Mouse (Mus musculus) neural tube, embryonic 12.5 days (tissue): ENCODE measurements at regions not wholly inside any gene's neighbourhood (a gene's known extent, or its start where the extent isn't known, plus 50 kb on each side); places are given as distances from the start of the nearest gene placed in this dataset.
"Not testable (repeated sequence)": the region's sequence is repeated elsewhere in the genome, so short reads cannot be mapped to it uniquely, and the experiment has no call there.

Experiments used
- ATAC-seq: fragments of 200-750 bp; cut with Nextera tagmentation; 2 replicates; pipeline ENCODE4 v1.8.0; 2017; ENCODE audit warnings: low read depth, mild to moderate bottlenecking, moderate TSS enrichment, moderate library complexity; ENCODE audit not compliant: low FRiP score
- H3K27ac ChIP-seq: fragments of 300-500 bp; sonication (generic); 2 replicates; pipeline ENCODE4 v1.5.1; 2016
- H3K27me3 ChIP-seq: fragments of 300-500 bp; sonication (generic); replicated peaks from 2 replicates; pipeline ENCODE4 v1.6.1; 2016; ENCODE audit warnings: mild to moderate bottlenecking
- H3K36me3 ChIP-seq: fragments of 300-500 bp; sonication (generic); 2 replicates; pipeline ENCODE4 v1.6.1; 2016; ENCODE audit warnings: mild to moderate bottlenecking
- H3K4me1 ChIP-seq: fragments of 300-500 bp; sonication (generic); 2 replicates; pipeline ENCODE4 v1.6.1; 2016
- H3K4me2 ChIP-seq: fragments of 300-500 bp; sonication (generic); replicated peaks from 2 replicates; pipeline ENCODE4 v1.6.1; 2016; ENCODE audit warnings: mild to moderate bottlenecking
- H3K4me3 ChIP-seq: fragments of 300-500 bp; sonication (generic); 2 replicates; pipeline ENCODE4 v1.5.1; 2016
- H3K9ac ChIP-seq: fragments of 300-500 bp; sonication (generic); 2 replicates; pipeline ENCODE4 v1.6.1; 2016; ENCODE audit warnings: mild to moderate bottlenecking
- H3K9me3 ChIP-seq: fragments of 300-500 bp; sonication (generic); 2 replicates; pipeline ENCODE4 v1.6.1; 2016; ENCODE audit warnings: mild to moderate bottlenecking
- WGBS: fragments of 180-500 bp; shearing (Covaris S2); methylation state at CpG from one replicate; pipeline ENCODE4 v1.1.7; 2016; 5-methylcytosine and 5-hydroxymethylcytosine counted together

DNA sequence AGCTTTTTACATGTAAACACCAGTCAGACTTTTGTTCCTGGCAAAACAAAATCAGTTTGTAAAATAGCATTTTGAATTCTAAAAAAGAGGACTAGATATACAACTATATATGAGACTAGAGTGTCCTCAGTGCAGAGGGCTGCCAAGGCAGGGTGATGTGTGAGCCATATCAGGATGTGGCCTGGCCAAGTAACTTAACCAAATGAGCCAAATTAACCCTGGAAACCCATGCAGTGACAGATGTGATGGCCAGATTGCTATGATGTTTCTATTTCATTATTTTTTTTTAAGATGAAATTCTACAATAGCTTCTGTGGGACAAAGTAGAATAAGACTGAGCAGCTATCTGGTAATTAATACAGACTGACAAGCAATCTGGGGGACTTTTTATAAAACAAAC, 181.8 kb downstream of the Nova1 start:
- H3K27me3 ChIP-seq, result no peaks in the 10 kb centered on the region

DNA sequence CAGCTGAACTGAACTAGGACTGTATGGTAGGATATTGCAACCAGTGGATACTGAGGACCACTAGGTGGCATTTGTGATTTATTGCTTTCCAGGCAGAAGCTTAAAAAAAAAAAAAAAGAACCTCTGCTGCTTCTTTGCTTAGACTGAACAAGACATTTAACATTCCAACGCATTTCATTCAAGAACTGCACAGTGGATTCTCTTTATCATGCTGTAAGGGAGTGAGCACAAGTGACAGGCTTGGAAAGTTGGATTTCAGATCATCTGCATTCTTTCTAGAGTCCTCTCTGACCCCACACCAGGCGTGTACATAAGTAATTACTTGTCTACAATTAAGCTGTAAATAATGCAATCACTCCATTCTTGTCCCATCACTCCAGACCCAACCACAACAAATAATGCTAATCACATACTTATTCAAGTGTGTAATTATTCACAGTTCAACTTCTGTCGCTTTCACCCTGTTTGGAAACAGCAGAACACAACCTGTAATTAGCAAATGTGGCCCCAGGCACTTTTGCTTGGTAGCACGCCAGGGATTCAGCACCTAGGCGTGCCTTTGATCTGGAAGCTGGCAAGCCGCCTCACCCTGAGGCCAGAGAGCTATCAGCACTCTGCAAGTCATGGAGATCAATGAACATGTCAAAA, 183.5 kb downstream of the Nova1 start:
- H3K9me3 ChIP-seq, result no peaks in the 10 kb centered on the region
- peak; percentile 91 for ATAC-seq
- no peaks in the 10 kb centered on the region for H3K36me3 ChIP-seq
- H3K4me2 ChIP-seq, result no peak overlapping the region
- H3K4me1 ChIP-seq, result no peaks in the 10 kb centered on the region
- no peaks in the 10 kb centered on the region for H3K27me3 ChIP-seq
- no peak overlapping the region for H3K9ac ChIP-seq
- no peak overlapping the region for H3K4me3 ChIP-seq
- WGBS, result 3% methylated on average over 6 of the region's 6 CpGs
- H3K27ac ChIP-seq, result no peak overlapping the region

More for the DNA sequence above, 181.8 kb downstream of the Nova1 start:
- Histone ChIP-seq H3K27ac (no peak overlapping the region), H3K36me3 (no peaks in the 10 kb centered on the region), H3K9ac (no peak overlapping the region), H3K9me3 (no peaks in the 10 kb centered on the region), H3K4me1 (no peaks in the 10 kb centered on the region), H3K4me3 (no peak overlapping the region), H3K4me2 (no peak overlapping the region)
- no peak for ATAC-seq

DNA sequence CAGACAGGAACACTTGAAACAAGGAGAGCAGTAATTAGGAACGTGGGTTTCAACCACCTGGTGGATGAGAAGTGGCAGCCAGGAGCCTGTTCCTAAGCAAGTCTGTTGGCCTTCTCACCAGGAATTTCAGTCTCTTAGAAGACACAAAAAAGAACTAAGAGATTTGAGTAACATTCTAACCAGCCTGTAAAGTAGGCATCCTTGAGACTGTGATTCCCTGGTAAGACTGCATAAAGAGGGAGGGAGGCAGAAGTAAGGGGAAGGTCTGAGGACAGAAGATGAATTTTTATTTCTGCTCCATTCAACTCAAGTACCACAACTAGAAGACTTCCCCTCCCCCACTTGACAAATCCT, 184.0 kb downstream of the Nova1 start:
- Histone ChIP-seq H3K4me1 (no peaks in the 10 kb centered on the region), H3K4me2 (no peak overlapping the region), H3K27me3 (no peaks in the 10 kb centered on the region), H3K9me3 (no peaks in the 10 kb centered on the region), H3K4me3 (no peak overlapping the region), H3K27ac (no peak overlapping the region), H3K9ac (no peak overlapping the region), H3K36me3 (no peaks in the 10 kb centered on the region)
- ATAC-seq, result no peak
- WGBS, result 6% methylated on average over 1 of the region's 1 CpGs

DNA sequence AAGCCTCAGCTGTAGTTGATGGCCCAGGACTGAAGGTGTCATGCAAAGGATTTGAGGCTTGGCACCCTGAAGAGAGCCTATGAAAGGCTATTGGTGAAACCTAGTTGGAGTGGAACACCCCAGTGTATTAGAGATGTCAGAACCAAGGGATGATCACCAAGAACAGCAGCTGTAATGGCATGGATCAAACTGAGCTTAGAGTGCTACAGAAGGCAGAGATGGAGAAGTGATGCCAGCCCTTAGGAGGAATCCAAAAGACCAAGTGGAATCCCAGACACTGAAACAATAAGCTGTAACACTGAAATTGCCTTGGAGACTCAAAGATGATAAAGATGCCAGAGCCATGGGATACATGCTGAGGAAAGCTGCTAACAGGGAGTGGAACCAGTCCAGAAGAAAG, 186.3 kb downstream of the Nova1 start:
- not testable (repeated sequence) for H3K9ac ChIP-seq, H3K36me3 ChIP-seq, H3K27me3 ChIP-seq, ATAC-seq, H3K9me3 ChIP-seq, H3K4me3 ChIP-seq, H3K4me1 ChIP-seq, H3K4me2 ChIP-seq, H3K27ac ChIP-seq

DNA sequence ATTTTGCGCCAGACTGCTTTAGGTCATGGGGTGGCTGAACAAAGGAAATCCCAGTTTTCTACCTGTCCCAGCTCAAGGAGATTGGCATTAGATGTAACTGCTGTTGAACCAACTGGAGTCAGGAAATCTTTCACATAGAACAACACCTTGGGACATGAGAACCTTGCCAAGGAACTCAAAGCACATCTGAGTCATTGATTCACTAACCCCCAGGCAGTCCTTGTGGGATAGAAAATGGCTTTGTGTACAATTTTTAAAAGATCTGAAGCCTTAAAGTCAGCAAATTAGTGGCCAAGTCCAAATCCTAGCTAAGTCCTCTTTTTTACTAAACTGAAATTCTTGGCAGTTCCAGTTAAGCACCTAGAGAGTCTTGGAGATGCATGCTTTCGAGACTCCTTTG, 191.4 kb downstream of the Nova1 start:
- Histone ChIP-seq H3K4me3 (no peak overlapping the region), H3K9ac (no peak overlapping the region), H3K27me3 (no peaks in the 10 kb centered on the region), H3K4me1 (no peaks in the 10 kb centered on the region), H3K9me3 (no peaks in the 10 kb centered on the region), H3K4me2 (no peak overlapping the region), H3K27ac (no peak overlapping the region), H3K36me3 (no peaks in the 10 kb centered on the region)
- WGBS, result 76% methylated on average over 2 of the region's 2 CpGs
- ATAC-seq, result no peak

DNA sequence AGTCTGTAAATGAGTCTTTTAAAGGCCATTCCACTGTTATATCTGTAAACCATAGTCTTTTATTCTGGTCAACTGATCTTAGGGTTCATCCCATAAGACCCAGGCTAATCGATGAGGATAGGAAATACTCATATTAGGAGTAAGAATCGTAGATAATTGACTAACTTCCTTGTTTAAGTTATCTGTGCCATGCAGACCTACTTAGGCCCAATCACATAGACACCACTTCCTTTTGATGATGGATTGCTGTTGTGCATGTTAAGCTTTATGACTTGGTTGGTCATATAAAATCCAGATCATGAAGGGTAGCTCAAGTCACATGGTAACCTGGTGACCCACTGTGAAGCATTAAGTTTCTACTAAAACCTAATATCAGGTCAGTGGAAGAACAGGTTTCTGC, 207.3 kb downstream of the Nova1 start:
- no peak overlapping the region for H3K4me3 ChIP-seq
- 97% methylated on average over 2 of the region's 2 CpGs for WGBS
- peaks cover 7% of the 10 kb centered on the region; the same call in 1 of the 2 replicates for H3K4me1 ChIP-seq
- no peak overlapping the region for H3K27ac ChIP-seq
- no peak overlapping the region for H3K4me2 ChIP-seq
- H3K36me3 ChIP-seq, result no peaks in the 10 kb centered on the region
- H3K9me3 ChIP-seq, result no peaks in the 10 kb centered on the region
- H3K9ac ChIP-seq, result no peak overlapping the region
- H3K27me3 ChIP-seq, result no peaks in the 10 kb centered on the region
- ATAC-seq, result no peak

DNA sequence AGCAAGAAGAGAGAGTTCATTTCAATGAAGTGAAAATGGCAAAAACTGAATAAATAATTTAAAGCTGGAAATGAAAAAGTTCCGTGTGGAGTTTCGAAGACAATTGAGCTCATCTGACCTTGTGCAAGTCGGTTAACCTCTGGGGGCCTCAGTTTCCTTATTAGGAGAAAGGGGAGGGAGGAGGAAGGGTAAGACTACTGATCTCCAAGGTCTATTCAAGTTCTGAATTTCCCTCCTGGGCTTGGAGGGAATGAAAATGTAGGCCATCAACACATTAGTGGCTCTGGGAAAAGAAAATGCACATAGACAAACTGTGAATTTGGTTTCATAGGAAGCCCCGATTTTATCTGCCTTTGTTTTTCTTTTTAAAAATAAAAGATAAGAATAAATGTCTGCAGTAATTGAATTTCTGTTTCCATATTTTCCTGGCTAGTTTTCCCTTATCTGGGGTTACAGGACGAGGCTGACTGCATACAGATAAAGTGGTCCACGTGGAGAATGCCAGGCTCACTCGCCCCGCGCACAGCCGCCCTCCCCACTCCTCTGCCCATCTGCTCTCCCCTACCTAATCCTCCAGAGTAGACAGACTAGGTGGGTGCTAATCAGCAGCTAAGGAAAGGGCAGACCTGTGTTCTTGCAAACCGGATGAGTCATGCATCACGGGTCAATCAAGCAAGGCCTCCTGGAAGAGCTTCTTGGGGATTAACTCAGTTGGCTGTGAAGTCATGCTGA, 209.0 kb downstream of the Nova1 start:
- no peak overlapping the region for H3K4me2 ChIP-seq
- 64% methylated on average over 12 of the region's 12 CpGs for WGBS
- ATAC-seq, result no peak
- no peaks in the 10 kb centered on the region for H3K36me3 ChIP-seq
- H3K9me3 ChIP-seq, result no peaks in the 10 kb centered on the region
- H3K9ac ChIP-seq, result no peak overlapping the region
- H3K4me3 ChIP-seq, result no peak overlapping the region
- H3K27ac ChIP-seq, result no peak overlapping the region
- no peaks in the 10 kb centered on the region for H3K27me3 ChIP-seq
- peaks cover 7% of the 10 kb centered on the region; the same call in 1 of the 2 replicates for H3K4me1 ChIP-seq

DNA sequence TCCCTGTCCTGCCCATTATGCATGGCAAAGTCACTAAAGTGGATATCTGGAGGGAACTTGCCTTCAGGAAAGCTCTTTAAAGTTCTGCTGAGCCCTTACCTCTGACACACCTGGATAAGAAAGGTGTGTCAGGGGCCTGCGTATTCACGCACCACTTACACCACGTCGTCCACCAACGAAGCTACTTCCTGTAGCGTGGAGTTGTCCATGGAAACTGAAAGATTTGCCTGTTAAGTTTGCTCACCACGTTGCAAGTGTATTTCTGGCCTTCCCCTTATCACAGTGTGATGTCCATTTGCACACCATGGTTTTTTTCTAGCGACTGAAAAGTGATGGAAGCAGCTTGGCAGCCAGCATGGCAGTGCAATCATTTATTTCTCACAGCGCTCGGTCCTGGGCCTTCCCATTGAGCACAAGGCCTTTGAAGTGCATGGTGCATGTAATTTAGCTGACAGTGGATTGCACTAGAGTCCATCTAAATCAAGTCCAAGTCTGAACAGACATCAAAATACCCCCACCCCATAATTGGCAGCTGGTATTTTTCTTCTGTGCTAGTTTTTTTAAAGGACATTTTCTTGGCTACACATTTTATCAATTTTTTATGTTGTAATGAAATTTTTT, 210.3 kb downstream of the Nova1 start:
- Histone ChIP-seq H3K27me3 (no peaks in the 10 kb centered on the region), H3K4me3 (no peak overlapping the region), H3K36me3 (no peaks in the 10 kb centered on the region), H3K4me1 (peaks cover 7% of the 10 kb centered on the region; the same call in 1 of the 2 replicates), H3K4me2 (no peak overlapping the region; the same call in 1 of the 2 replicates), H3K27ac (no peak overlapping the region), H3K9ac (no peak overlapping the region), H3K9me3 (no peaks in the 10 kb centered on the region)
- peak; percentile 79 for ATAC-seq
- 42% methylated on average over 10 of the region's 10 CpGs for whole genome bisulfite sequencing

DNA sequence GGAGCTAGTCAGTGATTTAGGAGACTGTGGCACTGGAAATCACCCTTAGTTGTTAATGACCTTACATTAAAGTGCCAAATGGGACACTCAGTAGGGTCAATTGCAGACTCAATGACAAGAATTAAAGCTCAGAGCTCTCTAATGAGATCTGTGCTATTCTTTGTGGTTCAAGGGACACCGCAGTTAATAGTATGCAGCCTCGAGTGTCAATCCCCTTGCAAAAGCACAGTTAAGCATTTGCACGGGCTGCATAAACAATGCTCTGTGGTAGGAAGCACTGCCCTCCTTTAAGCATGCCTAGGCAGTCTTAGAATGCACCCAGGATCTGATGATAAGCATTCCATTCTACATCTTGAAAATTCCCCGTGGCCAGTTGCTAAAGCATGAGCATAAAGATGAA, 221.5 kb downstream of the Nova1 start:
- H3K4me1 ChIP-seq, result peaks cover 7% of the 10 kb centered on the region; the same call in 1 of the 2 replicates
- no peak overlapping the region for H3K4me3 ChIP-seq
- H3K9me3 ChIP-seq, result no peaks in the 10 kb centered on the region
- H3K36me3 ChIP-seq, result no peaks in the 10 kb centered on the region
- no peak overlapping the region for H3K9ac ChIP-seq
- H3K27me3 ChIP-seq, result no peaks in the 10 kb centered on the region
- no peak overlapping the region for H3K4me2 ChIP-seq
- no peak overlapping the region for H3K27ac ChIP-seq
- WGBS, result 20% methylated on average over 4 of the region's 4 CpGs
- ATAC-seq, result no peak

DNA sequence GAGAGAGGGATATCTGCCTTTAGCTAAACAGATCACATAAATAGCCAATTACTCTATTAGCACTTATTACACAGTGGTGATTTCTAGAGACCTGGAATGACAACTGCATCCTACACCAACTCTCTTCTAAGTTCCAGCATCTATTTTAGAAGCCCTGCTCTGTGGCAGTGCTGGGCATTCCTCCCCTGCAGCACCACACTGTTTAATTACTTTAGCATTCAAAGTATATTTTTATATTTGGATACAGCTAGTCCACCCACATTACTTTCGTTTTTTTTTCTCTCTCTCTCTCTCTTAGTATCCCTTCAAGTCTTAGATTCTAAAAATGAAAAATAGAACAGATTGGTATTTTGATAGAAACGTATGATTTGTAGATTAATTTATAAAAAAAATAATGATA, 250.1 kb downstream of the Nova1 start:
- WGBS, result 80% methylated on average over 2 of the region's 2 CpGs
- Histone ChIP-seq H3K4me2 (no peak overlapping the region), H3K27me3 (no peaks in the 10 kb centered on the region), H3K9ac (no peak overlapping the region), H3K9me3 (no peaks in the 10 kb centered on the region), H3K4me3 (no peak overlapping the region), H3K27ac (no peak overlapping the region), H3K36me3 (no peaks in the 10 kb centered on the region), H3K4me1 (no peaks in the 10 kb centered on the region)
- no peak for ATAC-seq

DNA sequence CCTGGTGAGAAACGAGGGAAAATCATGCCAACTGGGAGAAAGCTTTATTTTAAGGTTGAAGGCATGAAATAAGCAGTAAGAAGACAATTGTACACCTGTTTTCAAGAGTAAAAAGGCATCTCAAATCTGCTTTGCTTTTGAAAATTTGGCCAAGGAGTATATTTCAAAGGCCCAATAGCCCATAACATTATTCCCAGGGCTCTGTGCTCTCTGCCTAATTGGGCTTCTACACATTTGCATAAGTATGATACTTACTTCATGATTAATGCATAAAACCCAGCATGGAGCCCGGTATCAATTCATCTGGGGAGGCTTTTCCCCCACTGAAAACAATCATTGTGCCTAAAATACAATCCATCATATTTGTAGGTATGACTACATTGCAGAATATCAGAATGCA, 252.4 kb downstream of the Nova1 start:
- Histone ChIP-seq H3K27me3 (no peaks in the 10 kb centered on the region), H3K4me2 (no peak overlapping the region), H3K4me1 (no peaks in the 10 kb centered on the region), H3K4me3 (no peak overlapping the region), H3K36me3 (no peaks in the 10 kb centered on the region), H3K9me3 (no peaks in the 10 kb centered on the region), H3K9ac (no peak overlapping the region), H3K27ac (no peak overlapping the region)
- WGBS, result 56% methylated on average over 2 of the region's 2 CpGs
- no peak for ATAC-seq

DNA sequence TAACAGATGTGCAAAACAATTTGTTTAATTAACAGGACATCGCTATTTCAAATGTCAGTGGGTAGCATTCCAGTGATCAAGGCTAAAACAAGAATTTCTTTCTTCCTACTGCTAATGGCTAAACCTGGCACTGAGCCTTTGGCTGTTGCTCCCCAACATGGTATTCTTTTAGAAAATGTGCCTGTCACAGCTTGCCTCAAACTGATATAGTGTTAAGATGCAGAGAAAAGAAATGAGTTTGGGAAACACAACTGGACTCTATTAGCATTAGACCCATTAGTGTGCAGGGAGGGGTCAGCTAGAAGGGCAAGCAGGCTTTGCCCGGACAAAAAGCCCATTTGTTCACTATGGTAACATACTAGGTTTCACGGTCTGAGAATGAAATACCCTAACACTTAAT, 297.8 kb downstream of the Nova1 start:
- H3K4me3 ChIP-seq, result no peak overlapping the region
- H3K9ac ChIP-seq, result no peak overlapping the region
- peak; percentile 58 for ATAC-seq
- no peaks in the 10 kb centered on the region for H3K27me3 ChIP-seq
- WGBS, result 29% methylated on average over 3 of the region's 3 CpGs
- no peaks in the 10 kb centered on the region for H3K36me3 ChIP-seq
- no peak overlapping the region for H3K4me2 ChIP-seq
- no peaks in the 10 kb centered on the region for H3K9me3 ChIP-seq
- no peak overlapping the region for H3K27ac ChIP-seq
- no peaks in the 10 kb centered on the region for H3K4me1 ChIP-seq

DNA sequence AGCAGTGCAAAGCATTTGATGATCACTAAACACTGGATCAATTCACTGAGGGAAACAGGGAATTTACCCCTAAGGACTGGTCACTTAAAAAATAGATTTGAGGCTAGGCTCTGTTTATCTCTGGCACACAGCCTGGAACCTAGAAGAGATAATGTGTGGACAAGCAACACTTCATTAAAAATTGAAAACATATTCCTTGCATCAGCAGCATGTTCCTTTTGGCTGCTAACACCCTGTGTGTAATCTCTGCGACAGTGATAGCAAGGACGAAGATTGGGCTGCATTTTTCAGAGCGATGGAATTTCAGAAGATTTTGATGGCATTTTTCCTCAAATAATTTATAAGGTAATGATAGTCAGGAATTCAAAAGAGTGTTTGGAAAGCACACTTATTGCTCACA, 310.9 kb downstream of the Nova1 start:
- H3K36me3 ChIP-seq, result no peaks in the 10 kb centered on the region
- WGBS, result 94% methylated on average over 3 of the region's 3 CpGs
- no peak overlapping the region for H3K4me2 ChIP-seq
- peaks cover 6% of the 10 kb centered on the region; the same call in 1 of the 2 replicates for H3K9me3 ChIP-seq
- H3K4me1 ChIP-seq, result no peaks in the 10 kb centered on the region
- no peak overlapping the region for H3K9ac ChIP-seq
- no peaks in the 10 kb centered on the region for H3K27me3 ChIP-seq
- H3K4me3 ChIP-seq, result no peak overlapping the region
- ATAC-seq, result no peak
- no peak overlapping the region for H3K27ac ChIP-seq
